Mouse (Mus musculus) lung, embryonic 15.5 days (tissue): ENCODE data around the gene Tada1. TPM values are rescaled to one million over a fixed set of nuclear protein-coding genes. Genes with fewer than 3 reads are reported as not detected.

Source experiments
- ATAC-seq: fragments of 200-750 bp; cut with Nextera tagmentation; 2 replicates; pipeline ENCODE4 v1.8.0; 2017; ENCODE audit warnings: moderate number of reproducible peaks, borderline replicate concordance; ENCODE audit not compliant: low FRiP score, low TSS enrichment; ENCODE audit errors: extremely low read depth
- H3K27ac ChIP-seq: fragments of 300-500 bp; sonication (generic); 2 replicates; pipeline ENCODE4 v1.5.1; 2015; ENCODE audit warnings: moderate library complexity, mild to moderate bottlenecking, inconsistent platforms
- H3K27me3 ChIP-seq: fragments of 300-500 bp; sonication (generic); 2 replicates; pipeline ENCODE4 v1.6.1; 2015; ENCODE audit warnings: inconsistent platforms
- H3K36me3 ChIP-seq: fragments of 300-500 bp; sonication (generic); 2 replicates; pipeline ENCODE4 v1.6.1; 2015; ENCODE audit warnings: inconsistent platforms
- H3K4me1 ChIP-seq: fragments of 300-500 bp; sonication (generic); 2 replicates; pipeline ENCODE4 v1.6.1; 2015; ENCODE audit warnings: inconsistent platforms
- H3K4me2 ChIP-seq: fragments of 300-500 bp; sonication (generic); 2 replicates; pipeline ENCODE4 v1.6.1; 2015; ENCODE audit warnings: inconsistent platforms, mild to moderate bottlenecking, moderate library complexity
- H3K4me3 ChIP-seq: fragments of 300-500 bp; sonication (generic); 2 replicates; pipeline ENCODE4 v1.5.1; 2015; ENCODE audit warnings: mild to moderate bottlenecking, inconsistent platforms
- H3K9ac ChIP-seq: fragments of 300-500 bp; sonication (generic); 2 replicates; pipeline ENCODE4 v1.6.1; 2015; ENCODE audit warnings: inconsistent platforms
- H3K9me3 ChIP-seq: fragments of 300-500 bp; sonication (generic); 2 replicates; pipeline ENCODE4 v1.6.1; 2016; ENCODE audit warnings: inconsistent platforms
- WGBS: fragments of 180-500 bp; shearing (Covaris S2); methylation state at CpG from one replicate; pipeline ENCODE4 v1.1.7; 2015; 5-methylcytosine and 5-hydroxymethylcytosine counted together
- polyA plus RNA-seq: library from polyadenylated mRNA; unstranded; fragments of >200 nt; fragmentation: Nextera tagmentation; extraction: Ambion mirVana; gene quantifications from 2 replicates; pipeline ENCODE4 v1.2.1, GENCODE M21; 2015

Tada1 gene
- polyA plus RNA-seq, 1 experiment from 2014 or later = 61.5 TPM

GRCm38 (mm10) chr1:166412266-166412665, 33.4 kb downstream of the Tada1 start:
- Histone ChIP-seq H3K4me2 (no peak overlapping the region), H3K27ac (no peak overlapping the region), H3K4me1 (peaks cover 15% of the 10 kb centered on the region), H3K27me3 (no peaks in the 10 kb centered on the region), H3K9ac (no peak overlapping the region), H3K36me3 (peaks cover 4% of the 10 kb centered on the region; the same call in 1 of the 2 replicates), H3K4me3 (no peak overlapping the region), H3K9me3 (no peaks in the 10 kb centered on the region)
- no peak for ATAC-seq
- 85% methylated on average over 3 of the region's 3 CpGs for WGBS

GRCm38 (mm10) chr1:166429053-166429452, 50.2 kb downstream of the Tada1 start:
- no peaks in the 10 kb centered on the region for H3K27me3 ChIP-seq
- no peak overlapping the region for H3K27ac ChIP-seq
- H3K36me3 ChIP-seq = no peaks in the 10 kb centered on the region
- H3K9me3 ChIP-seq = no peaks in the 10 kb centered on the region
- ATAC-seq = no peak
- no peak overlapping the region for H3K4me2 ChIP-seq
- H3K4me1 ChIP-seq = 0 out of 2 replicates have a peak, but pooled peaks cover 3% of the 10 kb centered on the region
- H3K4me3 ChIP-seq = no peak overlapping the region
- WGBS = 65% methylated on average over 3 of the region's 3 CpGs
- H3K9ac ChIP-seq = no peak overlapping the region

DNA sequence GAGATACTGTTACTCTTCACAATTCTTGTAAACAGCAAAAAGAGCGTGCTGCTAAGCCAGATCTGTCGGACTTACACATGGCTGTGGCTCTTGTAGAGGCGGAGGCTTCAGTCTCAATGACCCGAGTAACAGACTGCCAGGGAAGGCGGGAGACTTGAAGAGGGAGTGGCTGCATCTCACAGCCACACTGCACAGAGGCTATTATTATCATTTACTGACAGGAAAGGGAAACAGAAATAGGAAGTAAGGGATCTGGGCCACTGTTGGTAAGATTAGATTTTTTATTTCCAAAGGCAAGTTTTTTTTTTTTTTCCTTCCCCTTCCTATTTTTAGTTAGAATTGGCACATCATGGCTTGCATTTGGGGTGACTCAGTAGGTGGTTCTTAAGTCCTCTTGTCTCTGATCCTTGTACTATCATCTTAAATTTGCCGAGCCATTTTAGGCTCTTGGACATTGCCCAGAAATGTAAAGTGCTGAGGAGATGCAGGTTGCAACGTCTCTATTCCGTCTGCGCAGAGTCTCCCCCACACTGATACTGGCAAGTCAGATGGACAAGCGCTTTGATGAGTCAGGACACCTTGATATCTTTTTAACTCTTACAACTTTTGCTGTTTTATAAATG, 51.0 kb downstream of the Tada1 start:
- H3K9me3 ChIP-seq = no peaks in the 10 kb centered on the region
- 43% methylated on average over 10 of the region's 10 CpGs for WGBS
- no peaks in the 10 kb centered on the region for H3K36me3 ChIP-seq
- peak; percentile 23; the same call in 1 of the 2 replicates for ATAC-seq
- 0 out of 2 replicates have a peak, but pooled peaks cover 3% of the 10 kb centered on the region for H3K4me1 ChIP-seq
- no peak overlapping the region for H3K4me3 ChIP-seq
- H3K27me3 ChIP-seq = no peaks in the 10 kb centered on the region
- peak overlapping the region; percentile 35; the same call in 1 of the 2 replicates for H3K4me2 ChIP-seq
- no peak overlapping the region for H3K27ac ChIP-seq
- no peak overlapping the region for H3K9ac ChIP-seq

DNA sequence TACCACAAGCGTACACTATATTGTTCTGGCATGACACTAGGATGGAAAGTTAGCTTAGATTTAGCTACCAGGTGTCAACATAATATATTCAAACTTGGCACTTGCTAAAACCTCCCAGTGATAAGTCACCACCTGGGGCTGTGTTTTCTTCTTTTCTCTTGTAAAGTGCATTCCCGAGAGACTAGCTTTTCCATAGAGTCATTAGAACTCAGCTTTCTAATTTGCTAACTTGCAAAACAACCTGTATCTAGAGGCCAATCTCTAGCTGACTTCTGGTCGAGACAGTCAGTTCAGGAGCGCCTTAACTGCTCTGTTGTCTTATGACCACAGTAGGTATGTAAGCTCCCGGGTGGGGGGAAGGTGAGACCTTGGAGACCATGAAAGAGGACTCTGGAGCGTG, 60.5 kb downstream of the Tada1 start:
- no peak for ATAC-seq
- Histone ChIP-seq H3K4me1 (no peaks in the 10 kb centered on the region), H3K36me3 (no peaks in the 10 kb centered on the region), H3K9ac (no peak overlapping the region), H3K9me3 (no peaks in the 10 kb centered on the region), H3K27me3 (no peaks in the 10 kb centered on the region), H3K27ac (no peak overlapping the region), H3K4me2 (no peak overlapping the region), H3K4me3 (no peak overlapping the region)
- 60% methylated on average over 6 of the region's 6 CpGs for WGBS

DNA sequence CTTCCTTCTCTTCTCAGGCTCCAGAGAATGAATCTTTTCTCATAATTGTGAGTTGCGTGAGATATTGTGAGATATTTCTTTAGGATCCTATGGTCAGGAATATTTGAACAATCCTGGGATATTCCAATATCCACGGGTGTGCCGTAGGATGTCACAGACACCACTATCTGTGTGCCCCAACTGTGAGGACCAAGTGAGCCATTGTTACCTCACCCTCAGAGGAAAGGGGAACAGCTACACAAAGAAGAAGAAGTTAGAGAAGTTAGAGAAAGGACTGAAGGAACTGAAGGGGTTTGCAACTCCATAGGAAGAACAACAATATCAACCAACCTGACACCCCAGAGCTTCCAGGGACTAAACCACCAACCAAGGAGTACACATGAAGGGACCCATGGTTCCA, 63.1 kb downstream of the Tada1 start:
- Histone ChIP-seq H3K4me1 (no peaks in the 10 kb centered on the region), H3K9ac (no peak overlapping the region), H3K36me3 (no peaks in the 10 kb centered on the region), H3K27ac (no peak overlapping the region), H3K4me2 (no peak overlapping the region), H3K4me3 (no peak overlapping the region), H3K9me3 (no peaks in the 10 kb centered on the region), H3K27me3 (no peaks in the 10 kb centered on the region)
- 87% methylated on average over 3 of the region's 3 CpGs for WGBS
- ATAC-seq = no peak

Other genes with a start within 250 kb of the Tada1 start
- not detected in 2 replicates for gene Gpa33, start 248.9 kb upstream of the Tada1 start, polyA plus RNA-seq
- gene Mael, start 140.3 kb upstream of the Tada1 start, polyA plus RNA-seq = 0.10 TPM in 1 of 2 replicates, not detected in the other
- 1.2 and 1.3 TPM in 2 replicates for gene Ildr2, start 125.0 kb upstream of the Tada1 start, polyA plus RNA-seq
- gene Pogk, start 30.8 kb downstream of the Tada1 start, polyA plus RNA-seq = 10.5 and 11.3 TPM in 2 replicates
- not detected in 2 replicates for gene Gm4846, start 118.5 kb downstream of the Tada1 start, polyA plus RNA-seq